Mouse (Mus musculus) CD4-positive, CD25-positive, alpha-beta regulatory T cell, adult 2 months (primary cell): ENCODE measurements at regions not wholly inside any gene's neighbourhood (a gene's known extent, or its start where the extent isn't known, plus 50 kb on each side); places are given as distances from the start of the nearest gene placed in this dataset.
A peak's percentile ranks its signal among the peaks of the same experiment; 100 is the strongest.
"Not testable (repeated sequence)": the region's sequence is repeated elsewhere in the genome, so short reads cannot be mapped to it uniquely, and the experiment has no call there.

ENCODE experiments used
- DNase-seq: peaks from one replicate; pipeline ENCODE4 v3.0.0-alpha.2; 2012; ENCODE audit warnings: low read depth, low spot score

- no peak for DNase-seq
These were observed 277.9 kb downstream of the Hace1 start for GRCm38 (mm10) chr10:45855514-45855913.

DNA sequence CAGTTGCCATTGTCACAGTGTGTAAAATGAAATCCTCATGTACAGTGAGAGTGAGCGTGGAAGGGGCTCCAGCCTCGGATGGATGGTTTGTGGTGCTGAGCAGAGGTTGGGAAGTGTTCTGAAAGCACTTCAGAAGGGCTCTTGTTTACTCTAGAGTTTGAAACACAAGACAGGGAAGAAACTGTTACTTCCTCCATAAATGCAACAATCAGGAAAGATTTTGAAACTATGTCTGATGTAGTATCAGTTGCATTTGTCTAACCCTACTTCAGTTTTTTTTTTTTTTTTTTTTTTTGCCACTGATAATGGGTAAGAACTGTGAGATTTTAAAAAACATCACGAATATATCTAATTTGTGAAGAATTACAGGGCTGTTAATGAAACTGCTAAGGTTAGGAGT lies 281.5 kb downstream of the Hace1 start:
- DNase-seq, result no peak

DNA sequence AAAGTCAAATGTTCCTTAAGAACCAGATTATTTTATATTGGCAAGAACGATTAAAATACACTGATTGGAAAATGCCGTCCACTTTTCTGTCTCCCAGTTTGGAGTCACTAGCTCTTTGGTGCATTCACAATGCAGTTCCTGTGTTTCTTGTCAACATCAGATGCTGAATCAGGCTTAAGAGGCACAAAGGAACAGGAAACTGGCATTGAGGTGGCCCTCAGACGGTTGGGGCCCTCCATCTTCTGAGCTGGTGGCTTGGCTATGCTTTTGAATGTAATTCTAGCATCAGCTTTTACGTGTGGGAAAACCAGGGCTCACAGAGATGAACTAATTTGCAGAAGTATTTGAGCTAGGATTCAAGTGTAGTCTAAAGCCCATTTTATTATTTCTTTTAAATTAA lies 282.3 kb downstream of the Hace1 start:
- no peak for DNase-seq

DNA sequence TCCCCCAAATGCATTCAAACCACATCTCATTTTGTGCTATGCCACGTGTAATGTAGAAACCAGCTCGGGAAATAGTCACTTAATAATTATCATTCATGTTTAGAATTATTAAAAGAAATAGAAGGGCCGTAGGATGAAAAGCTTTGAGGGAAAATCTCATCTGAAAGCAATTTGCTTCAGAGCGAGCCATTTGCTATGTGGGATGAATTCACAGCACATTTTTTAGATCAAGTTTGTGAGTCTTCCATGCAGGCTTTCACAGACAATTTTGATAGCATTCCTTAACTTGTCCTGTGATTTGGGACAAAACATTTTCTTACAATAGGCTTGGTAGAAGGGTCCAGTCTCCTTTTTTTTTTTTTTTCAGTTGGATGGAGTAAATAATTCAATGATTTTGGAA lies 283.1 kb downstream of the Hace1 start:
- DNase-seq, result no peak

DNA sequence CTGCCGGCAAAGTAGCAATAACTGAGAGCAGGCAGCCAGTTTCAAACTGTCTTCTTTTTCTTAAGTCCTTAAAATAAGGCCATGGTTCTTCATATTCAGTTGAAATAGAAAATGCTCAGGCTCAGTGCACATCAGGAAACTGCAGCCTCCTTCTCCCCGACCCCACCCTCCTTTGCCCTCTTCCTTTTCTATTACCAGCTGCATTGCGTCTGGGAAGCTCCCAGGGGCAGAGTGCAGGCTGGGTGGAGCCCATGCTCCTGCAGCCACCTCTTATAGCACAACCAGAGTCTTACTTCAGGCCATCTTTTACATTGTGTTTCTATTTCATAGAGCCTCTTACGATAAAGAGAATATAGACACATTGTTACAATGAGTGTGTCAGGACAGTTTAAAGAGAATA lies 288.2 kb downstream of the Hace1 start:
- DNase-seq, result no peak

DNA sequence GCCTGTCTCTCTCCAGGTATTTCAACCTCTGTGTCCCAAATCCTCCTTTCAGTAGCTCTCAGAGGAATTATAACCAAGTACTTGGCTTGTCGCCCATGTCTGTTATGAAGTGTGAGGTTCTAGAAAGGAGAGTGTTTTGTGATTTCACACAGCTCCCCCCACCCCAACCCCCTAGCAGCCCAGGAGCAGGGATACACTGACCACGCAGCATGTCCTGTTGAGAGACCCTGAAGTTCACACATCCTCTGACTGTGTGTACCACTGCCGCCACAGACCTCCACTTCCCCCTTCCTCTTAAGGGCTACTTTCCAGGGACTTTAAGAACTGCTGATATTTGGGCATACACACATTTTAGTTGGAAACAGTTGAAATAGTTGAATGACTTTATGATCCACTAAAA lies 289.2 kb downstream of the Hace1 start:
- DNase-seq, result no peak

- DNase-seq, result no peak
These were observed 293.4 kb downstream of the Hace1 start for GRCm38 (mm10) chr10:45871028-45871427.

DNA sequence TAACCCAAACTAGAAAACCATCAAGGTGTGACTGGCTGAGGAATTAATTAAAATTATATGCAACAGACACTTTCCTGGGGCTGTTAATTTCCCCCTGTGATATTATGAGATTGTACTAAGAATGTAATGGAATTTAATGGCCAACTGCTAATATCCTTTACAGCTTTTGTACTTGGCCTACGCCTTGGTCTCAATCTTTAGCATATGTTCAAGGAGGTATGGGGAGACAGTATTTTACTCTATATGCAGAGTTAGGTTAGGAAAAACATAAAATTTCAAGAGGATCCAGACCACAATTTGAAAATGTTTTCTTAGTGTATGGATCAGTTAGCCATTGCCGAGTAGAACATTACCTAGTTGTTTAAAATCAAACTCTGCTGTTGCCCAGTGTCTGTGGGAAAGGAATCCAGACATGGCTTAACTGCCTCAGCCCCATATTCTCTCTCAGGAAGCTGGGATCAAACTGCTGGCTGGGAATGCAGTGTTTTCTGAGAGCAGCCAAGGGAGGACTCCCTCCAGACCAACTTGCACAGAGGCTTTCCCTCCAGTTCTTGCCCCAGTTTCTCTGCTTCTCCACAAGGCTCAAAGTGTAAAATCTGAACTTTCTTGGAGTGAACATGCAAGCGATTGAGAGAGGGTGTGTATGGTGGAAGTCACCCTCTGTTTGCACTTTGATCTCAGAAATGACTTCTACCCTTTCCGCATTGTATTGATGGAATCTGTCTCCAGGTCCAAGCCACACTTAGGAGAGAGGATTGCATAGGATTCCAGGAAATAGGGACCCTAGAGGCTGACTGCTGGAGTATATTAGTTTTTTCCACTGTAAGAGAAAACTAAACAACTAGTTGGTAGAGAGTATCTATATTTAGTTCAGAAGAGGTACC lies 294.6 kb downstream of the Hace1 start:
- DNase-seq, result no peak

DNA sequence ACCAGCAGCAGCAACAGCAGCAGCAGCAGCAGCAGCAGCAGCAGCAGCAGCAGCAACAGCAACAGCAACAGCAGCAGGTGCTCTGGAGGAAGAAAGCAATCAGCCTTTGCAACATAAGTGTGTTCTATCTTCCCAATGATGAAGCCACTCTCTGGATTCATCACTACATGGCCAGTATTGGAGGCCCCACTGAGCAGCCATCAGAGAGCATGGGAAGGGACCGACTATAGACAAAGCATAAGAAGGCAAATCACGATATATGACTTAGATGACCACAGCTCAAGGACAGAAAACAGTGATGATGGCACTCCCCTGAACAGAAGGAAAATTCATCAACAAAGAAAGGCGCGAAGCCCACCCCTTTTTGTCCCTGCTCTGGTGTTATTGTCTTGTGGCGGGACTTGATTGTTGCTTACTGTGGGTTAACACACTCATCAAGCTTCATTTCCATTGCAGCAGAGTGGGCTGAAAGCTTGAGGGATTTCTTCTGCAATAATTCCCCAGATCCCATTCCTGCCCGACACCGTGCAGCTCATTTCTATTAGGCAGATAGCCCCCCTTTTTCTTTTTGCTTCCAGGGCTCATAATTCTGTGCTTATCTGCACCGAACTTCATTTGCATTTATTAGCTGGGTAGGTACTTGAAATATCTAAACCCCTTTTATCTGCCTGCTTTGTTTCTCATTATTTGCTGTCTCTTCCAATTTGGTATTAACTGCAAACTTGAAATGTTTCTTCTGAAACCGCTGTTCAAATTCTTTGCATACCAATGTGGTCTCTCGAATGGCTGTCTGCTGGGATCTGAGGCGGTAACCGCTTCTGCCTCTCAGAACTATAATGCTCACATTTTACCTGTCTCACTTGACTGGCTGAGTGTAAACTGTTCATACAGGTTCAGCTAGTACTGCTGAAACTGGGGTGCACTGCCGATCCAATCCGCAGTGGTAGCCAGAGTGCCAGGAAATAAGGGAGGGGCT lies 296.5 kb downstream of the Hace1 start:
- DNase-seq, result no peak

- not testable (repeated sequence) for DNase-seq
These were observed 297.7 kb downstream of the Hace1 start for GRCm38 (mm10) chr10:45875287-45875686.

DNA sequence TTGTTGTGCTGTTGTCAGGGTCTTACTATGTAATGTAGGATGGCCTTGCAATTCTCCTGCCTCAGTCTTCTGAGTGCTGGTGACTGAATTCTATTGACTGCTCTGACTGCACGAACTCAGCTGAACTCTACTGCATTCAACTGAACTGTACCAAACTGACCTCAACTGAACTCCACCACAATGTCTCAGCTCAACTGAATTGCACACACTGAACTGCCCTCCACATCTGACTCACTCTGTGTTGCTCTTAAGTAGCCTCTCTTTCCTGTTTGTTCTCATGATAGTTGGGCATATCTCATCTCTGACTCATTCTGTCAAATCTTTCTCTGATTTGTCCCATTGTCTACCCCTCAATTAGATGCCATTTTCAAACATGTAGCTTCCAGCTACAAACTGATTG lies 306.1 kb downstream of the Hace1 start:
- DNase-seq, result no peak

- no peak for DNase-seq
These were observed 309.0 kb downstream of the Hace1 start for GRCm38 (mm10) chr10:45886636-45887035.

DNA sequence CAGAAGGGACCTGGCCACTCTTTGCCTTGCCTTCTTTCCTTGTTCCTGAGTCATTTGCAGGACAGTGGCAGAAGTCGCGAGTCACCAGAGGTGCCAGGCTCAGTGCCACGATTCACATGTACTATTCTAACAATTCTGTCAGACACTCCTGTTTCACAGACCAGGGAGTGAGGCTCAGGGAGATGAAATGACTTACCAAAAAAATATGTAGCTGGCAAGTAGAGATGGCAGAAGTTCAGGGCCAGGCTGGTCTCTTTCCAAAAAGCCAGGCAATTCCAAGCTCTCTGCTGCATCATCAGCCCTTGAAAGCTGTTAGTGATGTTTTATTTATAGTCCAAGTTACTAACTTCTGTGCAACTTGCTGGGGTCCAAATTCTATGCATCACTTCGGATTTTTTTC lies 311.2 kb downstream of the Hace1 start:
- DNase-seq, result no peak

DNA sequence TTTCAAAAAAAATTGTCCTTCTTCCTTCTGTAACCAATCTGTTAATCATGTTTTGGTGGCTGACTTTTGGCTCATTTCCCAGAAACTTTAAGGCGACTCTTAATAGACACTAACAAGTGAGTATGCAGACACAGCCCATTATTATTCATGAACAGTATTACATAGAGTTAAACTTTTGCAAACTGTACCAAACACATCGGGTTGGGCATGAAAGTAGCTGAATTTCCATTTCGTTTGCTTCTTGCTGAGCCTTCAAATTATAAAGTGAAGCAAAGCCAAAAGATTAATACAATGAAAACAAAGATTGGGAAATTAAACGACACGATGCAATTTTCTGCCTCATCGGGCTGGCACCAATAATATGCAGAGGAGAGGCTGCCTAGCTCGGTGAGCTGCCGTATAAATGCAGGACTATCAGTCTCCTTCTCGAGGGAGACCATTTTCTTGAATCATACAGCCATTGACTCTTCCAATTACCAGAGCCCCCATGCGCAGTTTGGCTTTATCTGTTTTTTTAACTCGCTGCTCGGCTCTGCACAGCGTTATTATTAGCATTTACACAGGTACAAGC lies 311.8 kb downstream of the Hace1 start:
- no peak for DNase-seq

DNA sequence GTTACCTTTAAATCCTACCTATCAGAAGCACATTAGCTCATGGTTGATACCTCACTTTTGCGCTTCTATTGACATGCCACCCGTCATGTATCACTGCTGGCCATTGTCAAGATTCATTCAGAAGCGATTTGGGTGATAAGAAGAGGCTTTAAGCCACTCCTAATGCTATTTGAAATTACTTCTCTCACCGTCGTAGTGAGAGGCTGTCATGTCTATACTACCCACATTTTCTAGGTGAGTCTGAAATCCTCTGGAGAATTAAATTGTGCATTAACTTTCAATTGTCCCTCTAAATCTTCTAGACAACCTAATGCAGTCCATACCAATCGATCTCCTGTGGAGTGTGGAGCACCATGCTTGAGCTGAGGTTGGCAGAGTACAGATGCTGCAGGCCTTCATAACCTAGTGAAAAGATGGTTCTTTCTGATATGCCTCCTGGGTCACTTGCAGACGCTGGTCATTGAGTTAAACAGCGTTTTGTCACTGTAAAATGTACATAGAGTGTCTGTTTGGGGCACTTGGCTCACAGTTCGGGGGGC lies 312.5 kb downstream of the Hace1 start:
- no peak for DNase-seq

DNA sequence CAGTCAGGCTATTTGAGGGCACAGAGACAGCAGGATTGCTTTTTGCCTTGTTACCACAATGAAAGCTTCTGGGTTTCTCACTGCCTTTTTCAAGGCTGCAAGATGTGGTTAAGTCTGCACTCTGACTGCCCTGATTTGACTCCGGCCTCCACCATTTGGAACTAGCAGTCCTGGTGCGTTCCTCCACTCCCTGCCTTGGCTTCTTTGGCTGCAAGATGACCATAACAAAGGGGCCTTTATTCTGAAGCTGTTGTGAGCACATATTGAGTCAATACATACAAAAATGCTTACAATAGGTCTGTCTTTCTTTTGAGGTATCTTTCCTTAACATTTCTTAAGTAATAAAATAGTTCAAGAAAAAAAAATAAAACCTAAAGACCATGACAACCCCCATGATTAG lies 314.8 kb downstream of the Hace1 start:
- DNase-seq, result no peak

- no peak for DNase-seq
These were observed 316.5 kb downstream of the Hace1 start for GRCm38 (mm10) chr10:45893894-45894831.

GRCm38 (mm10) chr10:45916928-45917327 lies 339.3 kb downstream of the Hace1 start:
- DNase-seq, result peak; percentile 39

DNA sequence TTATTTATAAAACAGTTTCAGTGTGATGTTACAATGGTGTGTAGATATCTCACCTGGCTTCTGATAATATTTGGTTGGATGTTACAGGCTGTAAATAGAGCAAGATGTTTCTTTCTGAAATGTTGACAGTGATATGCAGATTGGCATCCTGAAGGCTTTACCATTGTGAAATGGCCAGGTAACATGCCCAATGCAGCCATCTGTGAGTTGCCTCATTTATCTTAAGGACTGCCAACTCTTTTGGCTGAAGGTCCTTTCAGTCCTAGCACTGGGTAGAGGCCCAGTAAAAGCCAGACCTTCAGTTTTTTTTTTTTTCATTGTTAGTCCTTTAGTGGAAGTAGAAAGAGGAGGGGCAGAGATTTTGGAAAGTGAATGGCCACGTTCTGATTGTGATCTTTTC lies 348.1 kb downstream of the Hace1 start:
- no peak for DNase-seq

- no peak for DNase-seq
These were observed 356.1 kb downstream of the Hace1 start for GRCm38 (mm10) chr10:45933631-45934310.
